Mouse (Mus musculus) G1E (cell line): ENCODE measurements at regions not wholly inside any gene's neighbourhood (a gene's known extent, or its start where the extent isn't known, plus 50 kb on each side); places are given as distances from the start of the nearest gene placed in this dataset.

Source experiments
- CTCF ChIP-seq: IDR thresholded peaks from 2 replicates; pipeline ENCODE4 v1.5.1; 2012; ENCODE audit warnings: low read depth, low read length, inconsistent platforms, mixed read lengths
- POLR2AphosphoS5 ChIP-seq: IDR thresholded peaks from 2 replicates; pipeline ENCODE4 v1.6.1; 2012; ENCODE audit warnings: low read depth, low read length, inconsistent platforms; ENCODE audit not compliant: insufficient replicate concordance
- TAL1 ChIP-seq: conservative IDR thresholded peaks from 2 replicates; pipeline ENCODE4 v1.6.1; 2012; ENCODE audit warnings: low read depth, low read length, inconsistent platforms, mixed read lengths

DNA sequence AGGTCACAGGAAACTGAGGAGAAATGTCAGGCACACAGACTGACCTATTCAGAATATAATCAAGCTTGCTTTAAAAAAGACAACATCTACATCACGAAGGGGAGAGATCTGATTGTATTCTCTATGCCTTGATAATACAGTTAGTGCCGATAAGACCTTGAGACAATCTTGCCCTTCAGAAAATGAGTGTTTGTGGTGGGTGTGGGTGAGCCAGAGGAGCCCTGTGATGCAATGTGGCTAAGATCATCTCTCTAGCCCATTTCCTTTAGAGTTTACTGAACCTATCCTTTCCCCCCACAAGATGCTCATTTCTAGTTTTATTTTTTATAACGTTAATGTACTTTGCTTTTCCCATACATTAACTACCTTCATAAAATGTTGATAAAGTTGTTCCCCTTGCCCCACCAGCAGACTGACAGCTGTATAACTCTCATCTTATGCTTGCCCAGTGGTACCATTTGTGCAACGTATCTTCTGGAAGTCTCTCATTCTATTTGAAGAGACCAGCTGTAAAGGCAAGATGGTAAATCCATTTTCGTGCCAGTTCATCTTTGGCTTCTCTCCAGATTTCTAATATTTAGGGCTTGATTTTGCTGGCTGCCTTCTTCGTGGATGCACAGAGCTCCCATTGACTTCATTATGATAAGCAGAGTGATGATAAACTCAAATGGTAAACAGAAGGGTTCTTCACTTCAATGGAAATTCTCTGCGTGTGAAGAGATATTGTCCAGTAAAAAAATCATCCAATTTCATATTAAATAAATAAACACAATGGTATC lies 1066.1 kb downstream of the Car8 start:
- no peak for TF ChIP-seq CTCF
- no peak for TF ChIP-seq TAL1
- no peak for TF ChIP-seq POLR2AphosphoS5
